Mouse (Mus musculus) cortical plate, adult 2 months (tissue): ENCODE measurements at regions not wholly inside any gene's neighbourhood (a gene's known extent, or its start where the extent isn't known, plus 50 kb on each side); places are given as distances from the start of the nearest gene placed in this dataset.

Experiments
- CTCF ChIP-seq: fragments of 200-500 bp; IDR thresholded peaks from 2 replicates; pipeline ENCODE4 v1.5.1; 2011; ENCODE audit warnings: mild to moderate bottlenecking, control low read depth, low read length; ENCODE audit not compliant: insufficient read depth; ENCODE audit errors: extremely low read depth
- POLR2A ChIP-seq: fragments of 200-500 bp; IDR thresholded peaks from 2 replicates; pipeline ENCODE4 v1.6.1; 2011; ENCODE audit warnings: mild to moderate bottlenecking, low read length, control low read depth; ENCODE audit not compliant: insufficient read depth; ENCODE audit errors: extremely low read depth

GRCm38 (mm10) chr12:12627597-12627996 is 314.1 kb downstream of the Mycn start:
- TF ChIP-seq POLR2A, result no peak
- no peak for TF ChIP-seq CTCF
